Mouse (Mus musculus) CH12.LX (cell line): ENCODE measurements around the gene Lrrc3b. TPM values are rescaled to one million over a fixed set of nuclear protein-coding genes. Genes with fewer than 3 reads are reported as not detected.

Experiments
- DNase-seq: peaks from one replicate; pipeline ENCODE4 v3.0.0-alpha.2; 2013; ENCODE audit errors: extremely low read depth
- H3K27ac ChIP-seq: 2 replicates; pipeline ENCODE4 v1.5.1; 2012; ENCODE audit warnings: low read depth, mild to moderate bottlenecking, control low read depth, moderate library complexity; ENCODE audit not compliant: insufficient read depth
- H3K27me3 ChIP-seq: replicated peaks from 2 replicates; pipeline ENCODE3; 2012; ENCODE audit warnings: inconsistent platforms
- H3K36me3 ChIP-seq, 2 experiments: replicated peaks in 1 of 2; 2 replicates each; pipeline versions ENCODE3 to v1.6.1; 2012; ENCODE audit warnings: inconsistent platforms in 1 of 2, low read length in 1 of 2, mild to moderate bottlenecking in 1 of 2, mixed read lengths in 1 of 2, moderate library complexity in 1 of 2; ENCODE audit not compliant: control insufficient read depth in 1 of 2, insufficient read depth in 1 of 2
- H3K4me1 ChIP-seq, 2 experiments: 2 replicates each; pipeline ENCODE4 v1.6.1; 2012; ENCODE audit warnings: inconsistent platforms in 1 of 2, moderate library complexity in 1 of 2; ENCODE audit not compliant: insufficient read depth in 2 of 2, control insufficient read depth in 1 of 2
- H3K4me2 ChIP-seq: 2 replicates; pipeline ENCODE4 v1.6.1; 2012; ENCODE audit warnings: low read depth, mild to moderate bottlenecking, control low read depth; ENCODE audit not compliant: poor library complexity, insufficient read depth, severe bottlenecking
- H3K4me3 ChIP-seq, 3 experiments: fragments of 150-350 bp in 1 of 3; sonication (generic) in 1 of 3; replicated peaks in 1 of 3; 2 replicates each; pipeline versions ENCODE3 to v1.5.1; 2011 to 2012; ENCODE audit warnings: low read depth in 2 of 3, low read length in 2 of 3, mild to moderate bottlenecking in 2 of 3, moderate library complexity in 2 of 3, control low read depth in 1 of 3, improper control_type of control experiment in 1 of 3, inconsistent platforms in 1 of 3, mixed read lengths in 1 of 3; ENCODE audit not compliant: poor library complexity in 1 of 3
- H3K79me2 ChIP-seq: replicated peaks from 2 replicates; pipeline ENCODE4 v1.6.1; 2012; ENCODE audit warnings: mild to moderate bottlenecking, moderate library complexity; ENCODE audit not compliant: control insufficient read depth, poor library complexity, insufficient read depth, severe bottlenecking; ENCODE audit errors: extremely low read depth
- H3K9ac ChIP-seq: 2 replicates; pipeline ENCODE4 v1.6.1; 2012; ENCODE audit warnings: low read depth, mild to moderate bottlenecking, control low read depth, moderate library complexity; ENCODE audit not compliant: insufficient read depth
- H3K9me3 ChIP-seq: replicated peaks from 2 replicates; pipeline ENCODE3; 2012; ENCODE audit warnings: low read length, inconsistent platforms, mixed read lengths
- BHLHE40 ChIP-seq: IDR thresholded peaks from 2 replicates; pipeline ENCODE4 v1.6.1; 2011; ENCODE audit warnings: mild to moderate bottlenecking, low read depth, low read length, improper control_type of control experiment
- CHD1 ChIP-seq: IDR thresholded peaks from 2 replicates; pipeline ENCODE4 v1.6.1; 2012; ENCODE audit warnings: low read depth, low read length, improper control_type of control experiment, inconsistent platforms
- CHD2 ChIP-seq: IDR thresholded peaks from 2 replicates; pipeline ENCODE4 v1.6.1; 2011; ENCODE audit warnings: low read length, improper control_type of control experiment
- CTCF ChIP-seq, 2 experiments: IDR thresholded peaks in 1 of 2; conservative IDR thresholded peaks in 1 of 2; 2 replicates each; pipeline ENCODE4 v1.5.1; 2011 to 2012; ENCODE audit warnings: low read depth in 2 of 2, low read length in 2 of 2, improper control_type of control experiment in 1 of 2, inconsistent platforms in 1 of 2, mild to moderate bottlenecking in 1 of 2, moderate library complexity in 1 of 2
- ELF1 ChIP-seq: IDR thresholded peaks from 2 replicates; pipeline ENCODE4 v1.6.1; 2014; ENCODE audit warnings: low read depth, mild to moderate bottlenecking, inconsistent platforms, low read length, improper control_type of control experiment
- EP300 ChIP-seq: IDR thresholded peaks from 2 replicates; pipeline ENCODE4 v1.6.1; 2011; ENCODE audit warnings: low read length, improper control_type of control experiment
- GABPA ChIP-seq: IDR thresholded peaks from 2 replicates; pipeline ENCODE4 v1.6.1; 2012; ENCODE audit warnings: low read depth, low read length, improper control_type of control experiment, inconsistent platforms; ENCODE audit not compliant: insufficient replicate concordance
- HCFC1 ChIP-seq: IDR thresholded peaks from 2 replicates; pipeline ENCODE4 v1.6.1; 2012; ENCODE audit warnings: low read depth, mild to moderate bottlenecking, inconsistent platforms, low read length, improper control_type of control experiment
- JUN ChIP-seq: IDR thresholded peaks from 2 replicates; pipeline ENCODE4 v1.6.1; 2011; ENCODE audit warnings: low read depth, mild to moderate bottlenecking, low read length, improper control_type of control experiment, moderate library complexity; ENCODE audit not compliant: insufficient read depth
- KAT2A ChIP-seq: IDR thresholded peaks from 2 replicates; pipeline ENCODE4 v1.6.1; 2012; ENCODE audit warnings: low read length, improper control_type of control experiment, inconsistent platforms; ENCODE audit not compliant: insufficient replicate concordance
- MAFK ChIP-seq: IDR thresholded peaks from 2 replicates; pipeline ENCODE4 v1.6.1; 2011; ENCODE audit warnings: low read length, improper control_type of control experiment; ENCODE audit not compliant: insufficient replicate concordance
- MAX ChIP-seq: IDR thresholded peaks from 2 replicates; pipeline ENCODE4 v1.6.1; 2011; ENCODE audit warnings: low read length, improper control_type of control experiment
- MAZ ChIP-seq: IDR thresholded peaks from 2 replicates; pipeline ENCODE4 v1.6.1; 2012; ENCODE audit warnings: low read depth, mild to moderate bottlenecking, inconsistent platforms, low read length, improper control_type of control experiment, moderate library complexity
- MEF2A ChIP-seq: IDR thresholded peaks from 2 replicates; pipeline ENCODE4 v1.6.1; 2014; ENCODE audit warnings: low read depth, mild to moderate bottlenecking, inconsistent platforms, low read length, improper control_type of control experiment, borderline replicate concordance
- MXI1 ChIP-seq: IDR thresholded peaks from 2 replicates; pipeline ENCODE4 v1.6.1; 2011; ENCODE audit warnings: mild to moderate bottlenecking, low read depth, low read length, improper control_type of control experiment
- MYC ChIP-seq: IDR thresholded peaks from 2 replicates; pipeline ENCODE4 v1.6.1; 2011; ENCODE audit warnings: low read depth, mild to moderate bottlenecking, improper control_type of control experiment, low read length
- NELFE ChIP-seq: IDR thresholded peaks from 2 replicates; pipeline ENCODE4 v1.6.1; 2011; ENCODE audit warnings: low read depth, low read length, improper control_type of control experiment
- POLR2A ChIP-seq: IDR thresholded peaks from 2 replicates; pipeline ENCODE4 v1.6.1; 2011; ENCODE audit warnings: low read depth, mild to moderate bottlenecking, improper control_type of control experiment, low read length
- POLR2AphosphoS2 ChIP-seq: IDR thresholded peaks from 2 replicates; pipeline ENCODE4 v1.6.1; 2011; ENCODE audit warnings: low read depth, low read length, improper control_type of control experiment
- RAD21 ChIP-seq: IDR thresholded peaks from 2 replicates; pipeline ENCODE4 v1.6.1; 2011; ENCODE audit warnings: low read depth, mild to moderate bottlenecking, low read length, improper control_type of control experiment, moderate library complexity
- RCOR1 ChIP-seq: conservative IDR thresholded peaks from 2 replicates; pipeline ENCODE4 v1.6.1; 2012; ENCODE audit warnings: low read depth, mild to moderate bottlenecking, inconsistent platforms, low read length, improper control_type of control experiment
- SIN3A ChIP-seq: IDR thresholded peaks from 2 replicates; pipeline ENCODE4 v1.6.1; 2012; ENCODE audit warnings: low read length, improper control_type of control experiment, inconsistent platforms
- SMC3 ChIP-seq: IDR thresholded peaks from 2 replicates; pipeline ENCODE4 v1.6.1; 2011; ENCODE audit warnings: low read depth, low read length, improper control_type of control experiment
- TBP ChIP-seq: conservative IDR thresholded peaks from 2 replicates; pipeline ENCODE4 v1.6.1; 2011; ENCODE audit warnings: low read depth, low read length, improper control_type of control experiment
- TCF12 ChIP-seq: IDR thresholded peaks from 2 replicates; pipeline ENCODE4 v1.6.1; 2014; ENCODE audit warnings: low read depth, mild to moderate bottlenecking, inconsistent platforms, low read length, improper control_type of control experiment
- UBTF ChIP-seq: IDR thresholded peaks from 2 replicates; pipeline ENCODE4 v1.6.1; 2012; ENCODE audit warnings: low read depth, mild to moderate bottlenecking, inconsistent platforms, low read length, improper control_type of control experiment, moderate library complexity
- ZC3H11A ChIP-seq: IDR thresholded peaks from 2 replicates; pipeline ENCODE4 v1.6.1; 2012; ENCODE audit warnings: low read depth, mild to moderate bottlenecking, inconsistent platforms, low read length, improper control_type of control experiment
- ZKSCAN1 ChIP-seq: IDR thresholded peaks from 2 replicates; pipeline ENCODE4 v1.6.1; 2012; ENCODE audit warnings: low read depth, inconsistent platforms, low read length, improper control_type of control experiment, borderline replicate concordance
- ZNF384 ChIP-seq: IDR thresholded peaks from 2 replicates; pipeline ENCODE4 v1.6.1; 2012; ENCODE audit warnings: low read depth, low read length, improper control_type of control experiment, inconsistent platforms
- dilution Hi-C: fragments of 300-500 bp; cut with MboI; formaldehyde crosslinking; loops from 2 replicates; pipeline ENCODE4 v1.14.3; 2020; ENCODE audit warnings: low sequenced_read_pairs; ENCODE audit not compliant: extremely low pct_unique_long_range_greater_than_20kb, extremely low pct_ligation_motif_present
- in situ Hi-C: fragments of 300-500 bp; cut with MboI; formaldehyde crosslinking; loops from 3 replicates; pipeline ENCODE4 v1.14.3; 2019; ENCODE audit warnings: low sequenced_read_pairs, low pct_ligation_motif_present, low pct_unique_long_range_greater_than_20kb, mixed read lengths
- polyA plus RNA-seq: library from polyadenylated mRNA; unstranded; fragments of >175 nt; gene quantifications from 2 replicates; pipeline ENCODE4 v1.2.1, GENCODE M21; 2012; ENCODE audit warnings: low read depth; ENCODE audit not compliant: insufficient read length
- total RNA-seq, 2 experiments: library from RNA; depleted of rRNA; stranded (reverse); fragments of 300-350 nt in 1 of 2; fragments of >200 nt in 1 of 2; gene quantifications; 2 replicates each; pipeline ENCODE4 v1.2.3; 2012 to 2014

Lrrc3b gene
- total and polyA plus RNA-seq, 3 experiments = not detected

GRCm38 (mm10) chr14:15359134-15359533 is 79.7 kb downstream of the Lrrc3b start:
- dilution Hi-C loops (no loop called here), in situ Hi-C loops (loop anchor here (25.0 kb wide), 2 partner anchors 528 to 828 kb away; no protein-coding TSS in a partner anchor)
- Histone ChIP-seq H3K4me2 (no peak overlapping the region), H3K4me1 (no peaks in the 10 kb centered on the region), H3K27ac (no peak overlapping the region), H3K27me3 (no peaks in the 10 kb centered on the region), H3K9ac (no peak overlapping the region), H3K36me3 (no peaks in the 10 kb centered on the region), H3K9me3 (no peaks in the 10 kb centered on the region), H3K79me2 (no peaks in the 10 kb centered on the region), H3K4me3 (no peak overlapping the region)
- DNase-seq = no peak
- TF ChIP-seq MEF2A = no peak
- no peak for TF ChIP-seq TCF12
- no peak for TF ChIP-seq SIN3A
- no peak for TF ChIP-seq POLR2A
- TF ChIP-seq CHD1 = no peak
- no peak for TF ChIP-seq TBP
- TF ChIP-seq JUN = no peak
- TF ChIP-seq NELFE = no peak
- no peak for TF ChIP-seq CHD2
- no peak for TF ChIP-seq MYC
- TF ChIP-seq ZKSCAN1 = no peak

- dilution Hi-C loops (no loop called here), in situ Hi-C loops (loop anchor here (25.0 kb wide), 2 partner anchors 532 to 832 kb away; no protein-coding TSS in a partner anchor)
- Histone ChIP-seq H3K9me3 (no peaks in the 10 kb centered on the region), H3K27ac (no peak overlapping the region), H3K4me2 (no peak overlapping the region), H3K9ac (no peak overlapping the region), H3K36me3 (no peaks in the 10 kb centered on the region), H3K79me2 (no peaks in the 10 kb centered on the region), H3K27me3 (no peaks in the 10 kb centered on the region), H3K4me3 (no peak overlapping the region), H3K4me1 (no peaks in the 10 kb centered on the region)
- peak; percentile 73 for DNase-seq
- no peak for TF ChIP-seq RCOR1
- no peak for TF ChIP-seq CHD2
- TF ChIP-seq ZC3H11A = peak; percentile 59
- no peak for TF ChIP-seq ZKSCAN1
- no peak for TF ChIP-seq TCF12
- peak; percentile 88 for TF ChIP-seq SMC3
- no peak for TF ChIP-seq TBP
- TF ChIP-seq CHD1 = no peak
- no peak for TF ChIP-seq MAX
- peak; percentile 88 for TF ChIP-seq RAD21
- TF ChIP-seq UBTF = no peak
- TF ChIP-seq NELFE = no peak
- TF ChIP-seq CTCF (conservative IDR thresholded peaks at IDR 0.05 in 1 of 2, IDR thresholded peaks at IDR 0.05 in 1 of 2; ENCODE audit: low read depth in 2 of 2, low read length in 2 of 2) = peak; percentile 83 to 98
- no peak for TF ChIP-seq MYC
- no peak for TF ChIP-seq ZNF384
- TF ChIP-seq POLR2AphosphoS2 = no peak
- TF ChIP-seq BHLHE40 = no peak
- TF ChIP-seq KAT2A = no peak
- TF ChIP-seq MAZ = no peak
- TF ChIP-seq ELF1 = no peak
- no peak for TF ChIP-seq HCFC1
- no peak for TF ChIP-seq EP300
- no peak for TF ChIP-seq SIN3A
- TF ChIP-seq GABPA = no peak
- TF ChIP-seq MAFK = no peak
- TF ChIP-seq MXI1 = no peak
These were observed 83.3 kb downstream of the Lrrc3b start for GRCm38 (mm10) chr14:15355512-15355911.
